19 mouse cellular contexts compared by ENCODE assay signal in the genomic region with DNA sequence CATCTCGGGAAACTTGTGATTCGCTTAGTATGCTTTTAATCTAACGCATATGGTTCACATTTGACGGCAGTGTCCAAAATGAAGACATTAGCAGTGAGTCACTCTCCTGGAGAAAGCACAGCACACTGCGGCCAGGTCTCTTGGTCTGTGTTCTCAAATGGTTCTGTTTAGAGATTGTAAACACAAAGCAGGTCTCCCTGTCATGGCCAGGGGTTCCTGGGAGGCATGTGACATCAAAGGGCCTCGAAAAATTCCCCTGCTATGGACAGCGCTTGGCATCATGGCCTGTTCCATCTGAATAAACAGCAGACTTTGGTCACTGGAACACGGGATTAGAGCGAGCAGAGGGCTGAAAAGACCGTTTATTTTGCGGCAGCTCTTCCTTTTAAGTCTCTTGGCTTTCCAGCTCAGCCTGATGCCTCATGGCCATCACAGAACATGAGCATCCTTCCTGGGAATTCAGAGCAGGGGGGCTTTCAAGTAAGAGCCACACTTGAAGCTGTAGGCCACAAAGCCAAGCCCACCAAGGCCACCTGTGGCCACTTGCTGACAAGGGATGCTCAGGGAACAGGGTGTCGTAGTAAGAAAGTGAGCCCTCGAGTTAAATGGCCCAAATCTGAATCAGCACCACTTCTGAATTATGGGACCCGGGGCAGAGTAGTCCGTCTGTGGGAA.
DNase-seq lines count a peak whose midpoint lies in the region; ATAC-seq lines count a peak whose summit lies in the region.
"Had no signal": no experiment of that assay in that cellular context is flagged by ENCODE, and none has a peak within 500 bp of the region (broad histone marks: within the 10 kb centered on the region; RNA-seq: fewer than 3 reads in every experiment).

No protein-coding gene starts in this region.

- intact Hi-C loops in left cerebral cortex, postnatal 4 days (cut with DNase I): no loop called here

- DNase-seq in forebrain, embryonic 10.5 days (ENCODE audit: extremely low spot score, low spot score): no peak
- DNase-seq in midbrain, embryonic 10.5 days (ENCODE audit: low spot score): peak; percentile 25
- DNase-seq in midbrain, embryonic 14.5 days: no peak
- peak; percentile 23 to 24 for DNase-seq in kidney, adult 8-10 months
- peak; percentile 2 for DNase-seq in skeletal muscle tissue, adult 2 months (ENCODE audit: low read depth, low spot score)
- DNase-seq in T-cell, adult 2 months (ENCODE audit: low spot score): no peak
- no peak for DNase-seq in left cerebral cortex, postnatal 4 days
- DNase-seq: adrenal gland, postnatal 36 days; B cell, adult 2 months; cerebellum, adult 8-10 months; heart, postnatal 36 days; layer of hippocampus, postnatal 36 days; lung, adult 2 months; lung, postnatal 36 days had no signal

- no peak overlapping the region for H3K9ac ChIP-seq in forebrain, embryonic 16.5 days (replicated peaks; ENCODE audit: low read depth, low read length)
- no peak overlapping the region for H3K9ac ChIP-seq in midbrain, embryonic 14.5 days (replicated peaks; ENCODE audit: low read length)
- H3K9ac ChIP-seq: heart, embryonic 12.5 days; neural tube, embryonic 15.5 days had no signal

- no peaks in the 10 kb centered on the region for H3K27me3 ChIP-seq in forebrain, embryonic 16.5 days (replicated peaks; ENCODE audit: control insufficient read depth, insufficient read depth, low read length)
- no peaks in the 10 kb centered on the region for H3K27me3 ChIP-seq in forebrain, embryonic 10.5 days (ENCODE audit: poor library complexity, severe bottlenecking)
- no peaks in the 10 kb centered on the region; the same call in 1 of the 2 replicates for H3K27me3 ChIP-seq in midbrain, embryonic 10.5 days (ENCODE audit: low read depth, poor library complexity, severe bottlenecking)
- H3K27me3 ChIP-seq in midbrain, embryonic 14.5 days (ENCODE audit: control insufficient read depth, insufficient read depth, low read length): no peaks in the 10 kb centered on the region
- H3K27me3 ChIP-seq: heart, embryonic 12.5 days; neural tube, embryonic 15.5 days; Patski had no signal

- H3K27ac ChIP-seq in forebrain, embryonic 16.5 days (ENCODE audit: low read length): no peak overlapping the region
- H3K27ac ChIP-seq in forebrain, embryonic 10.5 days: no peak overlapping the region
- no peak overlapping the region for H3K27ac ChIP-seq in midbrain, embryonic 10.5 days (replicated peaks)
- H3K27ac ChIP-seq in midbrain, embryonic 14.5 days (replicated peaks; ENCODE audit: low read depth, low read length): no peak overlapping the region
- H3K27ac ChIP-seq: neural tube, embryonic 15.5 days had no signal

- ATAC-seq in forebrain, embryonic 16.5 days: peak; percentile 50; the same call in 1 of the 2 replicates
- no peak for ATAC-seq in midbrain, embryonic 14.5 days (ENCODE audit: low FRiP score, low TSS enrichment)
- ATAC-seq: Patski had no signal

- WGBS in forebrain, embryonic 16.5 days: 77% methylated on average over 15 of the region's 15 CpGs
- WGBS in forebrain, embryonic 10.5 days: 76% methylated on average over 15 of the region's 15 CpGs
- WGBS in midbrain, embryonic 10.5 days: 74% methylated on average over 15 of the region's 15 CpGs
- WGBS in midbrain, embryonic 14.5 days: 64% methylated on average over 15 of the region's 15 CpGs

- no peak overlapping the region for H3K4me3 ChIP-seq in forebrain, embryonic 16.5 days (replicated peaks; ENCODE audit: low read length)
- H3K4me3 ChIP-seq in forebrain, embryonic 10.5 days: no peak overlapping the region
- no peak overlapping the region for H3K4me3 ChIP-seq in midbrain, embryonic 10.5 days
- H3K4me3 ChIP-seq in midbrain, embryonic 14.5 days (replicated peaks; ENCODE audit: low read depth, low read length): no peak overlapping the region
- H3K4me3 ChIP-seq: heart, embryonic 12.5 days; neural tube, embryonic 15.5 days had no signal

- H3K36me3 ChIP-seq in forebrain, embryonic 16.5 days (ENCODE audit: control insufficient read depth, insufficient read depth): no peaks in the 10 kb centered on the region
- H3K36me3 ChIP-seq in forebrain, embryonic 10.5 days (replicated peaks): no peaks in the 10 kb centered on the region
- H3K36me3 ChIP-seq in midbrain, embryonic 10.5 days: no peaks in the 10 kb centered on the region
- H3K36me3 ChIP-seq in midbrain, embryonic 14.5 days (ENCODE audit: control insufficient read depth, insufficient read depth, low read length): no peaks in the 10 kb centered on the region
- H3K36me3 ChIP-seq: heart, embryonic 12.5 days; neural tube, embryonic 15.5 days had no signal

- H3K9me3 ChIP-seq in forebrain, embryonic 16.5 days (ENCODE audit: control insufficient read depth, low read length): no peaks in the 10 kb centered on the region
- no peaks in the 10 kb centered on the region for H3K9me3 ChIP-seq in forebrain, embryonic 10.5 days
- H3K9me3 ChIP-seq in midbrain, embryonic 10.5 days (replicated peaks): no peaks in the 10 kb centered on the region
- no peaks in the 10 kb centered on the region for H3K9me3 ChIP-seq in midbrain, embryonic 14.5 days (ENCODE audit: control insufficient read depth, low read length)
- H3K9me3 ChIP-seq: heart, embryonic 12.5 days; neural tube, embryonic 15.5 days had no signal

- H3K4me1 ChIP-seq in forebrain, embryonic 16.5 days (replicated peaks; ENCODE audit: control insufficient read depth, insufficient read depth, low read length): peaks cover 9% of the 10 kb centered on the region
- peaks cover 13% of the 10 kb centered on the region for H3K4me1 ChIP-seq in forebrain, embryonic 10.5 days
- H3K4me1 ChIP-seq in midbrain, embryonic 10.5 days: peaks cover 10% of the 10 kb centered on the region
- no peaks in the 10 kb centered on the region for H3K4me1 ChIP-seq in midbrain, embryonic 14.5 days (ENCODE audit: control insufficient read depth, insufficient read depth, low read length)
- H3K4me1 ChIP-seq: heart, embryonic 12.5 days had no signal

- no peak overlapping the region for H3K4me2 ChIP-seq in forebrain, embryonic 16.5 days (ENCODE audit: low read length)
- no peak overlapping the region for H3K4me2 ChIP-seq in midbrain, embryonic 14.5 days (ENCODE audit: low read length)
- H3K4me2 ChIP-seq: heart, embryonic 12.5 days; liver, embryonic 11.5 days; neural tube, embryonic 15.5 days had no signal

Comparison
In these comparisons a context has a peak if more than half of its experiments do, and no peak if none do; other contexts are left out.
1. DNase-seq: peak in midbrain, embryonic 10.5 days (single experiment), kidney, adult 8-10 months (2 of 2) and skeletal muscle tissue, adult 2 months (single experiment); none in forebrain, embryonic 10.5 days (single experiment), midbrain, embryonic 14.5 days (single experiment), T-cell, adult 2 months (single experiment) and left cerebral cortex, postnatal 4 days (single experiment).